Mouse (Mus musculus): ENCODE results near the gene Tap1. TPM values are rescaled to one million over a fixed set of nuclear protein-coding genes. Genes with fewer than 3 reads are reported as not detected.

Tap1 gene
- polyA plus RNA-seq, 1 experiment from 2014 or later: 5.5 TPM

DNA sequence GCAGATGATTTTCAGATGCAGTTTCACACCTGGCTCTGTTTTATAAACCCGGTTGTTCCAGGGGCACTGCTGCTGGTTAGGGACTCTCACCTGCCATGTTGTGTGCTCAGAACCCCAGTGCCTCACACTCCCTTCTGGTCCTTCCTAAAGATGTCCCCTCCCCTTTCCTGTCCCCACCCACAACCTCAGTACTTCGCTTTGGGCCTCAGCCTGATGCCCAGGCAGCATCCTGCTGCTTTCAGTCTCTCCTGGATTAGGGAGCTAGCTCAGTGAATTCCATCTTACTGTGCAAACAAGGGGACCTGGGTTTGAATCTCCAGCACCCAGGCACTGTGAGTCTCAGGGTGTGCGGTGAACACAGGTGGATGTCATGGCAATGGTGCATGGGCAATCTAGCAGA lies 20.1 kb downstream of the Tap1 start:
- H3K36me3 ChIP-seq (ENCODE audit: insufficient read depth, low read length): no peaks in the 10 kb centered on the region
- no peak overlapping the region for H3K4me2 ChIP-seq (replicated peaks; ENCODE audit: low read depth, low read length)
- no peak for ATAC-seq (ENCODE audit: low FRiP score, low TSS enrichment)
- H3K27me3 ChIP-seq (ENCODE audit: insufficient read depth, low read length): peaks cover 32% of the 10 kb centered on the region
- 64% methylated on average over 3 of the region's 3 CpGs for WGBS
- no peak overlapping the region for H3K9ac ChIP-seq (replicated peaks; ENCODE audit: low read length)
- H3K4me1 ChIP-seq (ENCODE audit: insufficient read depth, low read length): peaks cover 11% of the 10 kb centered on the region; the same call in 1 of the 2 replicates
- no peak overlapping the region for H3K27ac ChIP-seq (ENCODE audit: low read length)
- no peak overlapping the region for H3K4me3 ChIP-seq (ENCODE audit: low read length)
- peaks cover 6% of the 10 kb centered on the region; the same call in 1 of the 2 replicates for H3K9me3 ChIP-seq (ENCODE audit: low read length)

DNA sequence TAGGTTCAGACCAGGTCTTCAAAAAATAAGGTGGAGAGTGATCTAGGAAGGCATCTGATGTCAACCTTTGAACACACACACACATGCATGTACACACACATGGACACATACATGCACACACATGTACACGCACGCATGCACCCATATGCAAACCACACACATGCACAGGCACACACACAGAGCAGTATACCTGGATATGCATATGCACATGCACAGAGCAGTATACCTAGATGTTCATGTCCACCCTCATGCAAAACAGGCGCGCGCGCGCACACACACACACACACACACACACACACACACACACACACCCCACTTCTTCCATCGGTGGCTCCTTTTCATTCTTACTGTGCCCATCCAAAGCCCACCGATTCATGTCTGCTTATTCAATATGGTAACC lies 20.5 kb downstream of the Tap1 start:
- Histone ChIP-seq H3K27ac (ENCODE audit: low read length) (no peak overlapping the region), H3K27me3 (ENCODE audit: insufficient read depth, low read length) (peaks cover 36% of the 10 kb centered on the region), H3K4me3 (ENCODE audit: low read length) (no peak overlapping the region), H3K4me1 (ENCODE audit: insufficient read depth, low read length) (peaks cover 11% of the 10 kb centered on the region; the same call in 1 of the 2 replicates), H3K9ac (replicated peaks; ENCODE audit: low read length) (no peak overlapping the region), H3K36me3 (ENCODE audit: insufficient read depth, low read length) (no peaks in the 10 kb centered on the region), H3K9me3 (ENCODE audit: low read length) (peaks cover 6% of the 10 kb centered on the region; the same call in 1 of the 2 replicates), H3K4me2 (replicated peaks; ENCODE audit: low read depth, low read length) (no peak overlapping the region)
- 99% methylated on average over 9 of the region's 9 CpGs for WGBS
- ATAC-seq (ENCODE audit: low FRiP score, low TSS enrichment): no peak

DNA sequence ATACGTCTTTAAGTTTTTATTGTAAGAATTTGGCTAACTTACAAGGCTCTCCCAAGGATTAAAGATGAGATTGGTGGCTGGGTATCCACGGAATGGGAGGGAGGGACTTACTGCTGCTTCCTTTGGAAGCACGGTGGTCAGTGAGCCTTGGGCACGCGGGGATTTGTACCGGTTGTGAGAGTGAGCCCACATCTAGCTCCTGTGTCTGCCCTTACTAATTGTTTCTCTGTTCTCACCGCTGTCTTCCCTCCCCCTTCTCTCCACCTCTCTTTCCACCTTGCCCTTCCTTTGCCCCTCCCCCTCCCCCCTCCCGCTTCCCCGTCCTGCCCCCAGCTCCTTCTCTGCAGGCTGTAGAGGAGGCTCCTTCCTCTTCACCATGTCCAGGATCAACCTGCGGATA lies 21.1 kb downstream of the Tap1 start:
- Histone ChIP-seq H3K36me3 (ENCODE audit: insufficient read depth, low read length) (no peaks in the 10 kb centered on the region), H3K4me2 (replicated peaks; ENCODE audit: low read depth, low read length) (no peak overlapping the region), H3K4me1 (ENCODE audit: insufficient read depth, low read length) (peaks cover 11% of the 10 kb centered on the region; the same call in 1 of the 2 replicates), H3K27me3 (ENCODE audit: insufficient read depth, low read length) (peaks cover 42% of the 10 kb centered on the region), H3K9me3 (ENCODE audit: low read length) (peaks cover 6% of the 10 kb centered on the region; the same call in 1 of the 2 replicates), H3K9ac (replicated peaks; ENCODE audit: low read length) (no peak overlapping the region), H3K4me3 (ENCODE audit: low read length) (no peak overlapping the region), H3K27ac (ENCODE audit: low read length) (no peak overlapping the region)
- no peak for ATAC-seq (ENCODE audit: low FRiP score, low TSS enrichment)
- 10% methylated on average over 10 of the region's 10 CpGs for WGBS

DNA sequence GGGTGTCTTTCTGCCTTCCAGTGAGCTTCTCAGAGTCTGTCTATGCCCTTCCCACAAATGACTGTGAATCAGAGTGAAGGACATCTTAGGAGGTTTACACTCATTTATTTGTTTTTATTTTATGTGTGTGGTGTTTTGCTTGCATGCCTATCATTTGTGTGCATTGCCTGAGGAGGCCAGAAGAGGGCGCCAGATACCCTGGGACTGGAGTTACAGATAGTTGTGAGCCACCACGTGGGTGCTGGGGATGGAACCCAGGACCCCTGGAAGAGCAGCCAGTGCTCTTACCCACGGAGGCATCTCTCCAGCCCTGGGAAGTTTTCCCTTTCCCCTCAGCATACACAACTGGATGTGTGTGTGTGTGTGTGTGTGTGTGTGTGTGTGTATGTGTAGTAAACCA lies 22.3 kb downstream of the Tap1 start:
- no peak overlapping the region for H3K4me3 ChIP-seq (ENCODE audit: low read length)
- WGBS: 37% methylated on average over 3 of the region's 3 CpGs
- no peak for ATAC-seq (ENCODE audit: low FRiP score, low TSS enrichment)
- peaks cover 9% of the 10 kb centered on the region; the same call in 1 of the 2 replicates for H3K4me1 ChIP-seq (ENCODE audit: insufficient read depth, low read length)
- no peaks in the 10 kb centered on the region for H3K36me3 ChIP-seq (ENCODE audit: insufficient read depth, low read length)
- no peak overlapping the region for H3K27ac ChIP-seq (ENCODE audit: low read length)
- peaks cover 54% of the 10 kb centered on the region for H3K27me3 ChIP-seq (ENCODE audit: insufficient read depth, low read length)
- peaks cover 6% of the 10 kb centered on the region; the same call in 1 of the 2 replicates for H3K9me3 ChIP-seq (ENCODE audit: low read length)
- no peak overlapping the region for H3K4me2 ChIP-seq (replicated peaks; ENCODE audit: low read depth, low read length)
- H3K9ac ChIP-seq (replicated peaks; ENCODE audit: low read length): no peak overlapping the region

DNA sequence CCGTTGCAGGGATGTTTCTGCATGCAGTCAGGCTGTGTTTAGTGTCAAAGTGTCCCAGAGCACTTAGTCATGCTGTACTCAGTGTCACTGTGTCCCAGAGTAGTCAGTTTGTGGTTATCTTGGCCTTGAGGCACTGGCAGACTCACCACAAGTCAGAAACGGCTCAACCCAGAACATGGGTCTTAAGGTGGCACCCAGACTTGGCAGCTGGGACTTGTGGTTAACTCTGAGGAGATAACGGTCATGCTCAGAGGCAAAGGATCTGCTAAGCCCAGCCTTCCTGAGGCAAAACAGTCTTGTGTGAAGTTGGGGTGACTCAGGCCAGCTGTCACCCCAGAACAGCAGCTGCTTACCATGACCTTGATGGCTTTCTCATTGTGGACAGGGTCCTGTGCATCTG lies 23.2 kb downstream of the Tap1 start:
- ATAC-seq (ENCODE audit: low FRiP score, low TSS enrichment): no peak
- H3K36me3 ChIP-seq (ENCODE audit: insufficient read depth, low read length): no peaks in the 10 kb centered on the region
- H3K27me3 ChIP-seq (ENCODE audit: insufficient read depth, low read length): peaks cover 60% of the 10 kb centered on the region
- H3K27ac ChIP-seq (ENCODE audit: low read length): no peak overlapping the region
- H3K4me3 ChIP-seq (ENCODE audit: low read length): no peak overlapping the region
- WGBS: 74% methylated on average over 3 of the region's 3 CpGs
- 0 out of 2 replicates have a peak, but pooled peaks cover under 1% of the 10 kb centered on the region for H3K4me1 ChIP-seq (ENCODE audit: insufficient read depth, low read length)
- no peak overlapping the region for H3K4me2 ChIP-seq (replicated peaks; ENCODE audit: low read depth, low read length)
- H3K9ac ChIP-seq (replicated peaks; ENCODE audit: low read length): no peak overlapping the region
- peaks cover 6% of the 10 kb centered on the region; the same call in 1 of the 2 replicates for H3K9me3 ChIP-seq (ENCODE audit: low read length)

DNA sequence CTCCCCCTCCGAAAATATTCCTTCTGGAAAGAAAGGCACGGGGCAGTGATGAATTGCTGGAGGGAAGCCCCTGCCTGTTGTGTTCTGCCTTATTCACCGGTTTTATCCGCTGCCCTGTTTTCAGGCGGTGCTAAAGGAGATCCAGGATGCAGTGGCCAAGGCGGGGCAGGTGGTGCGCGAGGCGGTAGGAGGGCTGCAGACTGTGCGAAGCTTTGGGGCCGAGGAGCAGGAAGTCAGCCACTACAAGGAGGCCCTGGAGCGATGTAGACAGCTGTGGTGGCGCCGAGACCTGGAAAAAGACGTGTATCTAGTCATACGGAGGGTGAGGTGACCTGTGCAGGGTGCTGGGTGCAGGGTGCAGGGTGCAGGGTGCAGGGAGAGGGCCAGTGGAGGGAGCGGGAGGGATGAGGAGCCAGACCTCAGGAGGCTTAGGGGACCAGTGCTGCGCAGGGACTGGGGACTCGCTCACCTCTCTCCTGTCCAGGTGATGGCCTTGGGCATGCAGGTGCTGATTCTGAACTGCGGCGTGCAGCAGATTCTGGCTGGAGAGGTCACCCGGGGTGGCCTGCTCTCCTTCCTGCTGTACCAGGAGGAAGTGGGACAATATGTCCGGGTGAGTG lies 24.5 kb downstream of the Tap1 start:
- Histone ChIP-seq H3K27me3 (ENCODE audit: insufficient read depth, low read length) (peaks cover 53% of the 10 kb centered on the region), H3K4me1 (ENCODE audit: insufficient read depth, low read length) (no peaks in the 10 kb centered on the region), H3K4me2 (replicated peaks; ENCODE audit: low read depth, low read length) (no peak overlapping the region), H3K36me3 (ENCODE audit: insufficient read depth, low read length) (no peaks in the 10 kb centered on the region), H3K9me3 (ENCODE audit: low read length) (peaks cover 6% of the 10 kb centered on the region; the same call in 1 of the 2 replicates), H3K4me3 (ENCODE audit: low read length) (no peak overlapping the region), H3K27ac (ENCODE audit: low read length) (no peak overlapping the region), H3K9ac (replicated peaks; ENCODE audit: low read length) (no peak overlapping the region)
- no peak for ATAC-seq (ENCODE audit: low FRiP score, low TSS enrichment)
- 14% methylated on average over 23 of the region's 23 CpGs for WGBS

DNA sequence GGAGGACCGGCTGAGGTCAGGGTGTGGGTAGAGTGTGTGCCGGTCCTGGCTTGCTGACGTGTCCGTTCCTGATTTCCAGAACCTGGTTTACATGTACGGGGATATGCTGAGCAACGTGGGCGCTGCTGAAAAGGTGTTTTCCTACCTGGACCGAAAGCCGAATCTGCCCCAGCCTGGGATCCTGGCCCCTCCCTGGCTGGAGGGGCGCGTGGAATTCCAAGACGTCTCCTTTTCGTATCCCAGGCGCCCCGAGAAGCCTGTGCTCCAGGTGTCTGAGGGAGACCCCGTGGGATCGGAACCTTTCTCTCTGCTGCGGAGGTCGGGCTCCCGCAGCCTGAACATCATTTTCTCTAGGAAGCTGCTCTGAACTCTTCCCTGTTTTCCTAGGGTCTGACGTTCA lies 26.6 kb downstream of the Tap1 start:
- no peak for ATAC-seq (ENCODE audit: low FRiP score, low TSS enrichment)
- Histone ChIP-seq H3K4me1 (ENCODE audit: insufficient read depth, low read length) (no peaks in the 10 kb centered on the region), H3K4me3 (ENCODE audit: low read length) (no peak overlapping the region), H3K36me3 (ENCODE audit: insufficient read depth, low read length) (no peaks in the 10 kb centered on the region), H3K27ac (ENCODE audit: low read length) (no peak overlapping the region), H3K27me3 (ENCODE audit: insufficient read depth, low read length) (peaks cover 51% of the 10 kb centered on the region), H3K9ac (replicated peaks; ENCODE audit: low read length) (no peak overlapping the region), H3K9me3 (ENCODE audit: low read length) (peaks cover 8% of the 10 kb centered on the region; the same call in 1 of the 2 replicates), H3K4me2 (replicated peaks; ENCODE audit: low read depth, low read length) (peak overlapping the region; percentile 26)
- WGBS: 51% methylated on average over 21 of the region's 21 CpGs

DNA sequence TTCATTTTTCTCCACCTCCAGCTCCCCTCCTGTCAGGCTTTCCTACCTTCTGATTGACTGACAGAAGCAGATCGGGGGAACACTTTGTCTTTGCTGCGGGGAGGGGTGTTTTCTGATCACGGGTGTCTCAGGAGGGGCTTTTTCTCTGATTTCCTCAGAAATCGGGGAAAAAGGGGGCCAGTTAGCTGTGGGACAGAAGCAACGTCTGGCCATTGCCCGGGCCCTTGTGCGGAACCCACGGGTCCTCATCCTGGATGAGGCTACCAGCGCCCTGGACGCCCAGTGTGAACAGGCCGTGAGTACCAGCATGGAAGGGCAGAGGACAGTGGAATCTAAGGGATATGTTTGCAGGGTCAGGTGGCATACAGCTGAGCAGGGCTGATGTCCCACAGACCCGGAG lies 27.8 kb downstream of the Tap1 start:
- ATAC-seq (ENCODE audit: low FRiP score, low TSS enrichment): no peak
- no peak overlapping the region for H3K4me2 ChIP-seq (replicated peaks; ENCODE audit: low read depth, low read length)
- no peak overlapping the region for H3K9ac ChIP-seq (replicated peaks; ENCODE audit: low read length)
- no peaks in the 10 kb centered on the region for H3K36me3 ChIP-seq (ENCODE audit: insufficient read depth, low read length)
- H3K4me1 ChIP-seq (ENCODE audit: insufficient read depth, low read length): no peaks in the 10 kb centered on the region
- no peak overlapping the region for H3K4me3 ChIP-seq (ENCODE audit: low read length)
- H3K27me3 ChIP-seq (ENCODE audit: insufficient read depth, low read length): peaks cover 46% of the 10 kb centered on the region
- no peak overlapping the region for H3K27ac ChIP-seq (ENCODE audit: low read length)
- peaks cover 4% of the 10 kb centered on the region; the same call in 1 of the 2 replicates for H3K9me3 ChIP-seq (ENCODE audit: low read length)
- WGBS: 84% methylated on average over 12 of the region's 12 CpGs

DNA sequence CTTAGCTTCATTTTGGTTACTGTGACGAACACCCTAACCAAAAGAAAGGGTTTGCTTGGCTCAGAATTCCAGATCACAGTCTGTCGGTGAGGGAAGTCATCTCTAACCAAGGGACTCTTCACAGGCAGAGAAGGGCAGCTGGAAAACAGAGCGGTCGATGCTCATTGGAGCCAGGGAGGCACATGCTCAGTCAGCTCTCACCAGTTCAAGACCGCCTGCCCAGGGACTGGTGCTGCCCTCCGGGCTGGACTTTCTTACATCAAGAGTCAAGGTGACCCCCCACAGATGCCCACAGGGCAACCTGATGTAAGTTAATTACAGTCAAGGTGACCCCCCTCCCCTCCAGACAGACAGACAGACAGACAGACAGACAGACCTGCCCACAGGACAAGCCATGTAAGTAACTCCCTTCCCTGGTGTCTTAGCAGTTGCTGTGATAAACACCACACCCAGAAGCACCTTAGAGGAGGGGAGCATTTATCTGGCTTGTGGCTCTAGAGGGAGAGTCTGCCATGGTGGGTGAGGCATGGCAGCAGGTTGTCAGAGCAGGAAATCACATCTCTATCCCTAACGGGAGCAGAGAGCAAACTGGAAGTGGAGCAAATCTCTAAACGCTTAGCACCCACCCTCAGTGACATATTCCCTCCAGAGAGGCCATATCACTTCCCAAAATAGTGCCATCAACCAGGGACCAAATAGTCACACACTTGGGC lies 30.0 kb downstream of the Tap1 start:
- no peak for ATAC-seq (ENCODE audit: low FRiP score, low TSS enrichment)
- no peak overlapping the region for H3K27ac ChIP-seq (ENCODE audit: low read length)
- no peak overlapping the region for H3K4me3 ChIP-seq (ENCODE audit: low read length)
- H3K4me2 ChIP-seq (replicated peaks; ENCODE audit: low read depth, low read length): no peak overlapping the region
- no peaks in the 10 kb centered on the region for H3K36me3 ChIP-seq (ENCODE audit: insufficient read depth, low read length)
- peaks cover 28% of the 10 kb centered on the region for H3K27me3 ChIP-seq (ENCODE audit: insufficient read depth, low read length)
- H3K9me3 ChIP-seq (ENCODE audit: low read length): peaks cover 4% of the 10 kb centered on the region; the same call in 1 of the 2 replicates
- H3K9ac ChIP-seq (replicated peaks; ENCODE audit: low read length): no peak overlapping the region
- WGBS: 86% methylated on average over 8 of the region's 8 CpGs
- no peaks in the 10 kb centered on the region for H3K4me1 ChIP-seq (ENCODE audit: insufficient read depth, low read length)

DNA sequence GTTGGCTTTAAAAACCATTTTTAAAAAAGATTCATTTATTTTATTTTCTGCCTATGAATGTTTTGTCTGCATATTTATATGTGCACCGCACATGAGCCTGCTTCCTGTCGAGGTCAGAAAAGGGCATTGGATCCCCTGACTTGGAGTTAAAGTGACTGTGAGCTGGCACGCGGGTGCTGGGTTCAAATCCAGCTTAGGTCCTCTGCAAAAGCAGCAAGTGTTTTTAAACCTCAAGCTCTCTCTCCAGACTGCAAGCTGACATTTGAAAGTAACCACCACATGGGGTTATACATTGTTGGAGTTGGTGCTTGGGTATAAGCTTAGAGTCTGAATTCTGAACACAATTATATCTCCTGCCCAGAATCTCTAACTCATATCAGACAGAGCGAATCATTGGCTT lies 30.6 kb downstream of the Tap1 start:
- peaks cover 23% of the 10 kb centered on the region for H3K27me3 ChIP-seq (ENCODE audit: insufficient read depth, low read length)
- no peak overlapping the region for H3K4me3 ChIP-seq (ENCODE audit: low read length)
- H3K4me1 ChIP-seq (ENCODE audit: insufficient read depth, low read length): no peaks in the 10 kb centered on the region
- no peak for ATAC-seq (ENCODE audit: low FRiP score, low TSS enrichment)
- no peak overlapping the region for H3K4me2 ChIP-seq (replicated peaks; ENCODE audit: low read depth, low read length)
- H3K27ac ChIP-seq (ENCODE audit: low read length): no peak overlapping the region
- WGBS: 80% methylated on average over 5 of the region's 5 CpGs
- no peak overlapping the region for H3K9ac ChIP-seq (replicated peaks; ENCODE audit: low read length)
- H3K9me3 ChIP-seq (ENCODE audit: low read length): peaks cover 4% of the 10 kb centered on the region; the same call in 1 of the 2 replicates
- H3K36me3 ChIP-seq (ENCODE audit: insufficient read depth, low read length): no peaks in the 10 kb centered on the region
